Mouse (Mus musculus): Measurements from ENCODE around the gene Lgals3bp.

DNA sequence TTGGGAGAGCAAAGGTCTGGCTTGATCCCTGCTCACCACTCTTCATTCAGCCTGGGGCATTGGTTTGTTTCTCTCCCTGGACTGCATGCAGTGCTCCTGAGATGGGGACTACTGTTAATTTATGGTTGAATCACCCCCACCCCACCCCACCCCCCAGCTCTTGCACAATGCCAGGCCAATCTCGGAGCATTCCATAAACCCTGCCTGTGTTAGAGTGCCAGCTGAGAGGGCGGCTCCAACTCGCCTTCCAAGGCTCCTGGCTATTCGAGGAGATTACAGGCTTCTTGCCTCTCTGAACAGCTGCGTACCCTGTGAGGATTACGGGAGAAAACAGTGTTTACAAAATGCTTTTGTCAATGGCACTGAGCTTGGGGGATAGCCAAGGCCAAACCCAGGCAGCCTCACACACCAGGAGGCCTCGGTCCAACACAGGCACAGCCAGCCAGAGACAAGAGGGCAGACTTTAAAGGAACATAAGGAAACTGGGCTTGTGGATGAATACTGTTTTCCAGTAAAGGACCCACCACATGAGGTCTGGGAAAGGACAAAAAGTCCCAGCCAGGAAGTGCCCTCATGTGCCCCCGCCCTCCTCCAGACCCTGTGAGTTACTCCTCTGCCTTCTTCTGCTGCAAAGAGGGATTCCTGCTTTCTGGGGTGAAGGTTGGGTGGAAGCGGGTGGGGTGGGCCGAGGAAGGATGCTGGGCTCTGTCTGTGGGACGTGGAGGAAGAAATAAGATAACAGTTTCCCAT is 36.9 kb upstream of the Lgals3bp start:
- TF ChIP-seq CTCF (IDR thresholded peaks at IDR 0.05; ENCODE audit: borderline replicate concordance, extremely low read depth, insufficient read depth, insufficient read length), result no peak
- TF ChIP-seq POLR2A (IDR thresholded peaks at IDR 0.05; ENCODE audit: borderline replicate concordance, extremely low read depth, insufficient read depth, insufficient read length, poor library complexity, severe bottlenecking), result no peak

All from brain, embryonic 14.5 days (tissue).